Mouse (Mus musculus): ENCODE data around the gene Bcl2l13.

DNA sequence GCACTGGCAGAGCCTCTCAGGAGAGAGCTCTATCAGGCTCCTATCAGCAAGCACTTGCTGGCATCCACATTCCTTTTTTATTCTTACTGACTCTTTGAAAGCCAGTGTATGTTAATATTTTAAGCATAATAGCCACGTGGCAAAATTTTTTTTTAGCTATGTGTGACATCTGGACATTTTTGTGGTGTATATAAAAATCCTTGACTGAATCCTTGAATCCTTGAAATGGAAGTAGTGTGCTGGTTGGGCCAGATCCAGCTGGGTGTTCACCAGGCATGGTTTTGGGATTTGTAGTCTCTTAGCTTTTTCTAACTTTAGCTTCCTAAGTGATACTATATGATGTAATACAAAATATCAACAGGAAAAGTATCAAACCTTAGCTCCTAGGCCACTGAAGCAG, 32.8 kb downstream of the Bcl2l13 start:
- TF ChIP-seq EP300 (IDR thresholded peaks at IDR 0.05; ENCODE audit: low read length) (no peak), TCF12 (IDR thresholded peaks at IDR 0.05; ENCODE audit: low read depth, low read length) (no peak), NELFE (IDR thresholded peaks at IDR 0.05; ENCODE audit: low read depth, low read length) (no peak), POLR2AphosphoS2 (IDR thresholded peaks at IDR 0.05; ENCODE audit: low read depth, low read length) (no peak), MAZ (IDR thresholded peaks at IDR 0.05; ENCODE audit: low read depth, low read length) (no peak), USF1 (IDR thresholded peaks at IDR 0.05; ENCODE audit: low read depth, low read length) (no peak), POLR2A (IDR thresholded peaks at IDR 0.05; ENCODE audit: low read depth, low read length) (no peak), MYC (IDR thresholded peaks at IDR 0.05; ENCODE audit: low read depth, low read length) (no peak), CTCF (conservative IDR thresholded peaks at IDR 0.05 in 1 of 2, IDR thresholded peaks at IDR 0.05 in 1 of 2; ENCODE audit: low read depth in 2 of 2, low read length in 2 of 2) (no peak)
